Mouse (Mus musculus) forebrain, embryonic 16.5 days (tissue): ENCODE results near the gene Rxfp4. TPM values are rescaled to one million over a fixed set of nuclear protein-coding genes. Genes with fewer than 3 reads are reported as not detected.

Experiments used
- ATAC-seq: fragments of 200-750 bp; cut with Nextera tagmentation; 2 replicates; pipeline ENCODE4 v1.8.0; 2017; ENCODE audit warnings: mild to moderate bottlenecking, moderate library complexity
- H3K27ac ChIP-seq: fragments of 300-500 bp; sonication (generic); 2 replicates; pipeline ENCODE4 v1.5.1; 2014; ENCODE audit warnings: low read length, control low read depth
- H3K27me3 ChIP-seq: fragments of 300-500 bp; sonication (generic); replicated peaks from 2 replicates; pipeline ENCODE4 v1.6.1; 2014; ENCODE audit warnings: low read length; ENCODE audit not compliant: control insufficient read depth, insufficient read depth
- H3K36me3 ChIP-seq: fragments of 300-500 bp; sonication (generic); 2 replicates; pipeline ENCODE4 v1.6.1; 2014; ENCODE audit not compliant: control insufficient read depth, insufficient read depth
- H3K4me1 ChIP-seq: fragments of 300-500 bp; sonication (generic); replicated peaks from 2 replicates; pipeline ENCODE4 v1.6.1; 2014; ENCODE audit warnings: low read length; ENCODE audit not compliant: control insufficient read depth, insufficient read depth
- H3K4me2 ChIP-seq: fragments of 300-500 bp; sonication (generic); 2 replicates; pipeline ENCODE4 v1.6.1; 2014; ENCODE audit warnings: mild to moderate bottlenecking, low read length, control low read depth
- H3K4me3 ChIP-seq: fragments of 300-500 bp; sonication (generic); replicated peaks from 2 replicates; pipeline ENCODE4 v1.5.1; 2014; ENCODE audit warnings: mild to moderate bottlenecking, low read length, control low read depth
- H3K9ac ChIP-seq: fragments of 300-500 bp; sonication (generic); replicated peaks from 2 replicates; pipeline ENCODE4 v1.6.1; 2014; ENCODE audit warnings: low read depth, low read length, control low read depth
- H3K9me3 ChIP-seq: fragments of 300-500 bp; sonication (generic); 2 replicates; pipeline ENCODE4 v1.6.1; 2016; ENCODE audit warnings: low read length; ENCODE audit not compliant: control insufficient read depth
- WGBS: fragments of 180-500 bp; shearing (Covaris S2); extraction: QIAGEN DNeasy Blood & Tissue Kit; methylation state at CpG from one replicate; pipeline ENCODE4 v1.1.7; 2014; 5-methylcytosine and 5-hydroxymethylcytosine counted together
- polyA plus RNA-seq: library from polyadenylated mRNA; unstranded; fragments of >200 nt; fragmentation: Nextera tagmentation; extraction: Ambion mirVana; gene quantifications from 2 replicates; pipeline ENCODE4 v1.2.1, GENCODE M21; 2015

The Rxfp4 gene
- polyA plus RNA-seq, 1 experiment from 2014 or later: not detected

- H3K4me1 ChIP-seq: no peaks in the 10 kb centered on the region
- ATAC-seq: no peak
- 84% methylated on average over 6 of the region's 6 CpGs for WGBS
- H3K4me2 ChIP-seq: no peak overlapping the region
- H3K36me3 ChIP-seq: no peaks in the 10 kb centered on the region
- no peak overlapping the region for H3K4me3 ChIP-seq
- no peaks in the 10 kb centered on the region for H3K9me3 ChIP-seq
- H3K27ac ChIP-seq: no peak overlapping the region
- H3K9ac ChIP-seq: no peak overlapping the region
- no peaks in the 10 kb centered on the region for H3K27me3 ChIP-seq
Observed at GRCm38 (mm10) chr3:88653516-88654370, 801 bp upstream of the Rxfp4 start.

GRCm38 (mm10) chr3:88651669-88652618, 998 bp downstream of the Rxfp4 start:
- no peak for ATAC-seq
- WGBS: 81% methylated on average over 18 of the region's 18 CpGs

GRCm38 (mm10) chr3:88650713-88651504, 2.0 kb downstream of the Rxfp4 start:
- Histone ChIP-seq H3K4me3 (no peak overlapping the region), H3K36me3 (peaks cover 22% of the 10 kb centered on the region), H3K9ac (no peak overlapping the region), H3K27ac (no peak overlapping the region), H3K4me1 (no peaks in the 10 kb centered on the region), H3K27me3 (no peaks in the 10 kb centered on the region), H3K9me3 (no peaks in the 10 kb centered on the region), H3K4me2 (no peak overlapping the region)
- WGBS: 76% methylated on average over 13 of the region's 13 CpGs
- ATAC-seq: no peak

More at GRCm38 (mm10) chr3:88651669-88652618, 998 bp downstream of the Rxfp4 start:
- Histone ChIP-seq H3K27me3 (no peaks in the 10 kb centered on the region), H3K9ac (no peak overlapping the region), H3K4me2 (no peak overlapping the region), H3K9me3 (no peaks in the 10 kb centered on the region), H3K4me1 (no peaks in the 10 kb centered on the region), H3K27ac (no peak overlapping the region), H3K36me3 (peaks cover 11% of the 10 kb centered on the region), H3K4me3 (no peak overlapping the region)

GRCm38 (mm10) chr3:88649967-88650366, 3.0 kb downstream of the Rxfp4 start:
- H3K4me2 ChIP-seq: no peak overlapping the region
- no peaks in the 10 kb centered on the region for H3K9me3 ChIP-seq
- H3K4me1 ChIP-seq: no peaks in the 10 kb centered on the region
- no peak overlapping the region for H3K4me3 ChIP-seq
- no peak for ATAC-seq
- H3K27ac ChIP-seq: no peak overlapping the region
- H3K9ac ChIP-seq: no peak overlapping the region
- H3K36me3 ChIP-seq: peaks cover 28% of the 10 kb centered on the region
- WGBS: 95% methylated on average over 13 of the region's 13 CpGs
- no peaks in the 10 kb centered on the region for H3K27me3 ChIP-seq

GRCm38 (mm10) chr3:88649186-88649585, 3.8 kb downstream of the Rxfp4 start:
- ATAC-seq: no peak
- H3K4me1 ChIP-seq: no peaks in the 10 kb centered on the region
- H3K27ac ChIP-seq: peak overlapping the region; percentile 15
- 86% methylated on average over 10 of the region's 10 CpGs for WGBS
- no peaks in the 10 kb centered on the region for H3K27me3 ChIP-seq
- H3K9me3 ChIP-seq: no peaks in the 10 kb centered on the region
- H3K36me3 ChIP-seq: peaks cover 36% of the 10 kb centered on the region
- no peak overlapping the region for H3K4me2 ChIP-seq
- no peak overlapping the region for H3K9ac ChIP-seq
- no peak overlapping the region for H3K4me3 ChIP-seq

GRCm38 (mm10) chr3:88648452-88649168, 4.3 kb downstream of the Rxfp4 start:
- 88% methylated on average over 12 of the region's 12 CpGs for WGBS
- no peak overlapping the region for H3K9ac ChIP-seq
- no peaks in the 10 kb centered on the region for H3K4me1 ChIP-seq
- H3K4me3 ChIP-seq: no peak overlapping the region
- ATAC-seq: no peak
- H3K9me3 ChIP-seq: no peaks in the 10 kb centered on the region
- no peak overlapping the region for H3K4me2 ChIP-seq
- peak overlapping the region; percentile 61 for H3K27ac ChIP-seq
- peaks cover 42% of the 10 kb centered on the region for H3K36me3 ChIP-seq
- H3K27me3 ChIP-seq: no peaks in the 10 kb centered on the region

GRCm38 (mm10) chr3:88647779-88648413, 5.0 kb downstream of the Rxfp4 start:
- peak; percentile 56 for ATAC-seq

GRCm38 (mm10) chr3:88647076-88647475, 5.9 kb downstream of the Rxfp4 start:
- H3K4me3 ChIP-seq: no peak overlapping the region
- no peaks in the 10 kb centered on the region for H3K27me3 ChIP-seq
- no peak overlapping the region for H3K4me2 ChIP-seq
- no peaks in the 10 kb centered on the region for H3K9me3 ChIP-seq
- 82% methylated on average over 3 of the region's 3 CpGs for WGBS
- no peak overlapping the region for H3K9ac ChIP-seq
- ATAC-seq: no peak
- H3K27ac ChIP-seq: no peak overlapping the region
- H3K36me3 ChIP-seq: peaks cover 56% of the 10 kb centered on the region
- no peaks in the 10 kb centered on the region for H3K4me1 ChIP-seq

More at GRCm38 (mm10) chr3:88647779-88648413, 5.0 kb downstream of the Rxfp4 start:
- no peak overlapping the region for H3K9ac ChIP-seq
- H3K27ac ChIP-seq: peak overlapping the region; percentile 61
- no peaks in the 10 kb centered on the region for H3K27me3 ChIP-seq
- no peak overlapping the region for H3K4me3 ChIP-seq
- no peaks in the 10 kb centered on the region for H3K4me1 ChIP-seq
- no peaks in the 10 kb centered on the region for H3K9me3 ChIP-seq
- no peak overlapping the region for H3K4me2 ChIP-seq
- H3K36me3 ChIP-seq: peaks cover 48% of the 10 kb centered on the region
- WGBS: 75% methylated on average over 14 of the region's 14 CpGs
